Mouse (Mus musculus): ENCODE data around the gene Olfr430. TPM values are rescaled to one million over a fixed set of nuclear protein-coding genes. Genes with fewer than 3 reads are reported as not detected.

Gene Olfr430
- not detected in 2 replicates for polyA plus RNA-seq (2015; fragmentation: Nextera tagmentation; extraction: Ambion mirVana)

DNA sequence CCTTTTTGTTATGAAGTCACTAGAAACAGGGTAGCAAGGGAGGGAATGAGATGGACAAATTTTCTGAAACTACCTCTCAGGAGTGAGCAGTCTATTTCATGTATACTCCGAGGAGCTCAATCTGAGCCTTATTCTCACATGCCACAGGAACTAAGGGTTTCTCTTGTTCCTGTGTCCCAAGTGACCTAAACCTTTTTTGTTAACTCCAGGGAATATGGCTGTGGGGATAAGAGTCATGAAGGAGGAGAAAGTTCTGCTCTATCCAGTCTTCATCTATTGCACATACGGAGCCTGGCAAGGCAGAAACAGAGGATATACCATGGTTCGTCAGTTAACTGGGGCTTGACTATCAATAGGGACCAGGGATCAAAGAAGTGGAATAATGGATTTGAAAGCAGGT is at the start of gene Olfr430:
Gene Olfr430 (plus strand): TSS at position 301 of the 400 bp plus-strand sequence.

DNA sequence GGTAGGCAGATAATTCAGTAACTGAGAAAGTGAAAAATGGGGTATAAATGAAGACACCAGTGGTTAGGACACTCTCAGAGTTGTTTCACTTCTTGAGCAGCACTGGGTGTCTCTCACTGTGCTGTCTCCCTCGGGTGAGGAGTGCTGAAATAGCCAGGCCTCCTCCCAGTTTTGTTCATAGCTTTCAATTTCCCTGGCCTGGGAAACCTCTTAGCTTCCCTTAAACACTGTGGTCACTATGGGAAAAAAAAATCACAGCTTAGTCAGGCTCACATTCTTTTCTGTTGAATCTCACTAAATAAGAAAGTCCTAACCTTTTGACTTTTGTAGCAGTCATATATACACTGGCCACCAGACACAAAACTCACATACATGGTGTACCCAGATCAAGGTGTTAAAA is 34.7 kb upstream of the Olfr430 start, which contains the start of gene Ifi205:
Gene Ifi205 (minus strand): TSS at position 113 of the 400 bp plus-strand sequence.

DNA sequence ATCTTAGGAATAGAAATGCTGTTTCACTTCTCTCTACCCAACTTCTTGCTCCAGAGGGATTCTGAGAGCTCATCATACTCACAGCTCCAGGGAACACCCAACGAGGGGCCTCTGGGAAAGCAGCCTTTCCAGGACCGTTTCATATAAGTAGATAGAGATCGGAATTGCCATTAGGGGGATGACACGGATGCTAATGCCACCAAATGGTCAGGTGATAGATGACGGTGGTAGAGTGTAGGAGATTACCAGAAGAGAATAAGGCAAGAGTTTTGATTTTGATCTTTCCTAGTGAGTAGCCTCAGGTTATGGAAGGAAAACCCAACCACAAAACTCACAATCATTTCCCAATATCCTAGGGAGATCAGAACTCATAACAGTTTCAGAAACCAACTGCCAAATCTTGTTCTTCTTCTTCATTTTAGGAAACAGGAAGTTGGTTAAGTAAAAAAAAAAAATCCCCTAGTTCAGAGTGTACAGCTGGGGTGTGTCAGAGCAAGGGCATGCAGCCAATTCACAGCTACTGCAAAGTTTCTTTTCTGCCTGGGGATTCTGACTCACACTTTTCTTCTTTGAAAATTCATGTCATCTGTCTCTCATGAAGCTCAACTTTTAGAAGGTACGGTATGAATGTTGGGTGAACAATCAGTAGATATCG is 25.8 kb upstream of the Olfr430 start, which contains the start of gene Olfr433:
Gene Olfr433 (plus strand): TSS at position 183 of the 655 bp plus-strand sequence.

DNA sequence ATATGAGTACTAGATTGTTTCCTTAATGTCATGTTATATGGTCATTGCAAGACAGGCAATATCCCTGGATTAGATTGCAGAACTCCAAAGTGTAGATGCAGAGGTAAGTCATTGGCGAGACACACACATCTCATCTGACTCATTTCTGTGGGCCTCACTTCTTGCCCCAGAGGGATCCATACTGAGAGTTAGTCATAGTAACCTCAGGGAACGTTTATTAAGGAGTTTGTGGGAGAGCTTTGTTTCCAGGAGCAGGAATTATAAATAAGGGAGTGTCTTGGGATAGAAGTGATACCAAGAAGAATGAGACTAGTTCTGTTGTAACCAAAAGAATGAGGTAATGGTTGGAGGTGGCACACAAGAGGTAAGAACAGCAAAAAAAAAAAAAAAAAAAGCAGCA is 17.5 kb upstream of the Olfr430 start, which contains the start of gene Olfr432:
Gene Olfr432 (plus strand): TSS at position 313 of the 400 bp plus-strand sequence.

GRCm38 (mm10) chr1:174084031-174084430 is 17.6 kb downstream of the Olfr430 start, which contains the start of gene Olfr429:
Olfr429 (plus strand) TSS chr1:174084331.

GRCm38 (mm10) chr1:174096591-174096990 is 30.2 kb downstream of the Olfr430 start, which contains the start of gene Olfr427:
Olfr427 (plus strand) TSS chr1:174096891.

DNA sequence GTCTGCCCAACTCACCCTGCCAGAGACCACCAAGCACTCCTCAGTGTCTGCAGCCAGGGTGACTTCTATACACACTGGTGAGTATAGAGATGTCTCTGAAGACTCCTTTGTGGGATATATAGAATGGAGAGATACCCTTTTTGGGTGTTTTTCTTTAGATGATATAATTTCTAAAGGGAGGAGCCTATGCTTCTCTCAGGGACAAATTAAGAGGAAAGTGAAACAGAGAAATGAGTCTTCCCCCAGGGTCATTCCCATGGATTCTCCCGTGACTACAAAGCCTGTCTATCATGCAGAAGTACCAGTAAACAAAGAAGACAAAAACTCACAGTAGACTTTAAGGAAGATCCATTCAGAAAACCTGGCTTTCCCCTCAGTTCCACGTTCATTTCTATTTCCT is 54.7 kb downstream of the Olfr430 start, which contains the start of gene Olfr231:
Gene Olfr231 (minus strand): TSS at position 101 of the 400 bp plus-strand sequence.

Other genes with a start within 250 kb of the Olfr430 start
- 1.8 and 3.7 TPM in 2 replicates for gene Ifi211, start 153.6 kb upstream of the Olfr430 start, polyA plus RNA-seq (2015; fragmentation: Nextera tagmentation; extraction: Ambion mirVana)
- 5.9 and 10.4 TPM in 2 replicates for gene Mndal, start 124.1 kb upstream of the Olfr430 start, polyA plus RNA-seq (2015; fragmentation: Nextera tagmentation; extraction: Ambion mirVana)
- gene Ifi203, start 123.9 kb upstream of the Olfr430 start, polyA plus RNA-seq (2015; fragmentation: Nextera tagmentation; extraction: Ambion mirVana) = 4.5 and 5.0 TPM in 2 replicates
- 0.32 TPM in 1 of 2 replicates, not detected in the other for gene Ifi202b, start 83.9 kb upstream of the Olfr430 start, polyA plus RNA-seq (2015; fragmentation: Nextera tagmentation; extraction: Ambion mirVana)
- gene Ifi205, start 34.8 kb upstream of the Olfr430 start, polyA plus RNA-seq (2015; fragmentation: Nextera tagmentation; extraction: Ambion mirVana) = 0.53 and 1.0 TPM in 2 replicates
- not detected in 2 replicates for gene Olfr433, start 25.9 kb upstream of the Olfr430 start, polyA plus RNA-seq (2015; fragmentation: Nextera tagmentation; extraction: Ambion mirVana)
- not detected in 2 replicates for gene Olfr432, start 17.4 kb upstream of the Olfr430 start, polyA plus RNA-seq (2015; fragmentation: Nextera tagmentation; extraction: Ambion mirVana)
- not detected in 2 replicates for gene Olfr429, start 17.7 kb downstream of the Olfr430 start, polyA plus RNA-seq (2015; fragmentation: Nextera tagmentation; extraction: Ambion mirVana)
- gene Olfr427, start 30.3 kb downstream of the Olfr430 start, polyA plus RNA-seq (2015; fragmentation: Nextera tagmentation; extraction: Ambion mirVana) = not detected in 2 replicates
- gene Olfr231, start 54.6 kb downstream of the Olfr430 start, polyA plus RNA-seq (2015; fragmentation: Nextera tagmentation; extraction: Ambion mirVana) = not detected in 2 replicates
- not detected in 2 replicates for gene Olfr424, start 64.9 kb downstream of the Olfr430 start, polyA plus RNA-seq (2015; fragmentation: Nextera tagmentation; extraction: Ambion mirVana)
- gene Olfr420, start 89.0 kb downstream of the Olfr430 start, polyA plus RNA-seq (2015; fragmentation: Nextera tagmentation; extraction: Ambion mirVana) = not detected in 2 replicates
- gene Spta1, start 106.2 kb downstream of the Olfr430 start, polyA plus RNA-seq (2015; fragmentation: Nextera tagmentation; extraction: Ambion mirVana) = 0.05 and 0.09 TPM in 2 replicates
- gene Olfr419, start 185.5 kb downstream of the Olfr430 start, polyA plus RNA-seq (2015; fragmentation: Nextera tagmentation; extraction: Ambion mirVana) = not detected in 2 replicates

Measured in skeletal muscle tissue, postnatal 0 days (tissue).